Mouse (Mus musculus) lung, adult 2 months (tissue): ENCODE results near the gene Pnpla1.

Experiments used
- CTCF ChIP-seq: fragments of 200-500 bp; IDR thresholded peaks from 2 replicates; pipeline ENCODE4 v1.5.1; 2011; ENCODE audit warnings: mild to moderate bottlenecking, low read length, control low read depth; ENCODE audit not compliant: insufficient read depth
- POLR2A ChIP-seq: fragments of 200-500 bp; IDR thresholded peaks from 2 replicates; pipeline ENCODE4 v1.6.1; 2011; ENCODE audit warnings: low read depth, mild to moderate bottlenecking, control low read depth, low read length, borderline replicate concordance; ENCODE audit errors: extremely low read depth

DNA sequence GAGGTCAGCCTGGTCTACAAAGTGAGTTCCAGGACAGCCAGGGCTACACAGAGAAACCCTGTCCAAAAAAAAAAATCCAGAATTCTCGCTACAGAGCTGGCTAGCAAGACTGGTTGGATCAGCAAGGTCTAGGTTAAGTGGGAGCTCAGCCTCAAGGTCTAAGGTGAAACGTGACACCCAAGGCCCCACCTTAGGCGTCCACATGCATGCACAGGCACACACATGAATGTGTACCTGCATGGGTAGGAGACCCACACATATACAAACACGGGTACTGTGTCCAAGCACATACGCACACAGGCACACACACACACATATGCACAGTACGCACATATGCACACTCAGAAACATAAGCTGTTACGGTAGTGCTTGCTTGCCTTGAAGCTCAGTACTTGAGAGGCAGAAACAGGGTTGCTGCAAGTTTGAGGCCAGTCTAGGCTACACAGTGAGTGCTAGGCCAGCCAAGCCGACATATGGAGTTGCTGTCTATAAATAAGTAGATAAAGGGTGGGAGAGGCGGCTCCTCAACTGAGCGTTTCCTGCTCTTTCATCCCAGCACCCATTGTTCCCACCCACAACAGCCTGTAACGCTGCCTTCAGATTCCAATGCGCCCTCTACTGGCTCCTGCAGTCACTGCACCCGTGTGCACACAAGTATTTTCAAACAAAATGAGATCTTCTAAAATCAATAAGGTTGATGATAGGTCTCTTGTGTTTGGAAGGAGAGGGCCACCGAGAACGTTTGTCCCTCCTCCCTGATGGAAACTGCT lies 68.8 kb downstream of the Pnpla1 start:
- TF ChIP-seq CTCF (peak; percentile 81), POLR2A (no peak)
